ENCODE assay signal across 8 mouse cellular contexts in genomic region chr2:120403653-120403985, GRCm38 (mm10). TPM values are rescaled to one million over a fixed set of nuclear protein-coding genes. Genes with fewer than 3 reads are reported as not detected.
DNase-seq lines count a peak whose midpoint lies in the region; ATAC-seq and TF ChIP-seq lines count a peak whose summit lies in the region.

Gene Ganc, plus strand, starts transcription at chr2:120403896.

- H3K4me2 ChIP-seq in embryonic facial prominence, embryonic 14.5 days (ENCODE audit: low read depth, low read length): peak within 1 kb of the TSS; percentile 82
- H3K4me2 ChIP-seq in heart, embryonic 16.5 days (ENCODE audit: low read depth, low read length): peak within 1 kb of the TSS; percentile 81
- peak within 1 kb of the TSS; percentile 69 for H3K4me2 ChIP-seq in limb, embryonic 12.5 days

- DNase-seq in cerebellum, adult 2 months: no peak
- DNase-seq in cerebellum, adult 9-11 months: no peak
- peak; percentile 79 for DNase-seq in embryonic facial prominence, embryonic 14.5 days (ENCODE audit: low spot score)
- DNase-seq in ovary, adult 18-20 months (ENCODE audit: low spot score): no peak

- peak within 1 kb of the TSS; percentile 98 for H3K4me3 ChIP-seq in cerebellum, adult 2 months (replicated peaks; ENCODE audit: insufficient read depth, low read depth, low read length)
- H3K4me3 ChIP-seq in C2C12 (ENCODE audit: insufficient read depth, poor library complexity, severe bottlenecking): peak within 1 kb of the TSS; percentile 97
- peak within 1 kb of the TSS; percentile 85 for H3K4me3 ChIP-seq in embryonic facial prominence, embryonic 14.5 days (ENCODE audit: low read depth, low read length)
- H3K4me3 ChIP-seq in heart, embryonic 16.5 days (ENCODE audit: low read length): peak within 1 kb of the TSS; percentile 75
- H3K4me3 ChIP-seq in limb, embryonic 12.5 days (replicated peaks): peak within 1 kb of the TSS; percentile 74

- peak within 1 kb of the TSS; percentile 89 for H3K27ac ChIP-seq in cerebellum, adult 2 months (ENCODE audit: insufficient read depth, low read length)
- H3K27ac ChIP-seq in embryonic facial prominence, embryonic 14.5 days (replicated peaks; ENCODE audit: low read depth, low read length): peak within 1 kb of the TSS; percentile 93
- H3K27ac ChIP-seq in heart, embryonic 16.5 days (ENCODE audit: low read length): peak within 1 kb of the TSS; percentile 100
- H3K27ac ChIP-seq in limb, embryonic 12.5 days: peak within 1 kb of the TSS; percentile 92

- peak within 1 kb of the TSS; percentile 79 for H3K9ac ChIP-seq in embryonic facial prominence, embryonic 14.5 days (ENCODE audit: low read depth, low read length)
- peak within 1 kb of the TSS; percentile 87 for H3K9ac ChIP-seq in heart, embryonic 16.5 days (ENCODE audit: low read length)
- peak within 1 kb of the TSS; percentile 74 for H3K9ac ChIP-seq in limb, embryonic 12.5 days (replicated peaks)

- H3K79me3 ChIP-seq in C2C12 (ENCODE audit: low read depth): peaks cover 43% of the 10 kb centered on the region

- H3K4me1 ChIP-seq in cerebellum, adult 2 months (ENCODE audit: control insufficient read depth, insufficient read depth, low read length): no peaks in the 10 kb centered on the region
- H3K4me1 ChIP-seq in embryonic facial prominence, embryonic 14.5 days (ENCODE audit: control insufficient read depth, insufficient read depth, low read length): peaks cover 12% of the 10 kb centered on the region; the same call in 1 of the 2 replicates
- H3K4me1 ChIP-seq in heart, embryonic 16.5 days (ENCODE audit: control insufficient read depth, insufficient read depth, low read length): peaks cover 15% of the 10 kb centered on the region
- H3K4me1 ChIP-seq in limb, embryonic 12.5 days (replicated peaks): peaks cover 18% of the 10 kb centered on the region

- H3K27me3 ChIP-seq in cerebellum, adult 2 months (ENCODE audit: control insufficient read depth, insufficient read depth, low read length): no peaks in the 10 kb centered on the region
- H3K27me3 ChIP-seq in C2C12 (ENCODE audit: control insufficient read depth, insufficient read depth, insufficient read length): no peaks in the 10 kb centered on the region
- H3K27me3 ChIP-seq in embryonic facial prominence, embryonic 14.5 days (replicated peaks; ENCODE audit: control insufficient read depth, insufficient read depth, low read length): no peaks in the 10 kb centered on the region
- H3K27me3 ChIP-seq in heart, embryonic 16.5 days (ENCODE audit: control insufficient read depth, insufficient read depth, low read length): no peaks in the 10 kb centered on the region
- no peaks in the 10 kb centered on the region for H3K27me3 ChIP-seq in limb, embryonic 12.5 days

- under 1% methylated on average over 17 of the region's 17 CpGs for WGBS in cerebellum, adult 2 months
- WGBS in embryonic facial prominence, embryonic 14.5 days: under 1% methylated on average over 17 of the region's 17 CpGs
- under 1% methylated on average over 17 of the region's 17 CpGs for WGBS in heart, embryonic 16.5 days
- WGBS in limb, embryonic 12.5 days: under 1% methylated on average over 17 of the region's 17 CpGs

- TF ChIP-seq POLR2A in cerebellum, adult 2 months (IDR thresholded peaks at IDR 0.05; ENCODE audit: borderline replicate concordance, insufficient read depth, low read length): no peak

- peak; percentile 87 for ATAC-seq in embryonic facial prominence, embryonic 14.5 days (ENCODE audit: low read depth)
- ATAC-seq in heart, embryonic 16.5 days (replicated peaks; ENCODE audit: extremely low read depth, insufficient read depth, low FRiP score): peak; percentile 59
- peak; percentile 81 for ATAC-seq in limb, embryonic 12.5 days (ENCODE audit: insufficient number of reproducible peaks, insufficient read depth, low FRiP score, low TSS enrichment, low read depth)
- ATAC-seq in neutrophil, adult 5-6 weeks (ENCODE audit: extremely low read depth, insufficient number of reproducible peaks, low FRiP score, poor library complexity, severe bottlenecking): no peak

- H3K36me3 ChIP-seq in C2C12 (ENCODE audit: control insufficient read depth, insufficient read depth): peaks cover 10% of the 10 kb centered on the region
- no peaks in the 10 kb centered on the region for H3K36me3 ChIP-seq in embryonic facial prominence, embryonic 14.5 days (ENCODE audit: control insufficient read depth, insufficient read depth, low read length)
- no peaks in the 10 kb centered on the region; the same call in 1 of the 2 replicates for H3K36me3 ChIP-seq in heart, embryonic 16.5 days (ENCODE audit: control insufficient read depth, insufficient read depth)
- H3K36me3 ChIP-seq in limb, embryonic 12.5 days: peaks cover 3% of the 10 kb centered on the region; the same call in 1 of the 2 replicates

- TF ChIP-seq CTCF in cerebellum, adult 2 months (IDR thresholded peaks at IDR 0.05; ENCODE audit: borderline replicate concordance, insufficient read depth, low read depth, low read length): no peak
- TF ChIP-seq CTCF in C2C12 (IDR thresholded peaks at IDR 0.05; ENCODE audit: control insufficient read depth, insufficient read depth, insufficient read length): no peak

- H3ac ChIP-seq in C2C12 (ENCODE audit: control insufficient read depth, insufficient read length, low read depth): peak within 1 kb of the TSS; percentile 87

- peaks cover 53% of the 10 kb centered on the region for H3K79me2 ChIP-seq in C2C12 (ENCODE audit: control insufficient read depth, insufficient read depth)

- 0 out of 2 replicates have a peak, but pooled peaks cover 10% of the 10 kb centered on the region for H3K9me3 ChIP-seq in embryonic facial prominence, embryonic 14.5 days (ENCODE audit: control insufficient read depth, low read length)
- no peaks in the 10 kb centered on the region for H3K9me3 ChIP-seq in heart, embryonic 16.5 days (replicated peaks; ENCODE audit: control insufficient read depth, low read length)
- H3K9me3 ChIP-seq in limb, embryonic 12.5 days: peaks cover 4% of the 10 kb centered on the region; the same call in 1 of the 2 replicates

TF ChIP-seq in C2C12, 6 proteins besides CTCF, POLR2A, EP300 and RAD21:
- TF ChIP-seq USF1 (IDR thresholded peaks at IDR 0.05; ENCODE audit: low read depth): no peak
- no peak for TF ChIP-seq FOSL1 (IDR thresholded peaks at IDR 0.05; ENCODE audit: insufficient read depth, low read length, poor library complexity, severe bottlenecking)
- TF ChIP-seq MYOD1 (IDR thresholded peaks at IDR 0.05; ENCODE audit: control insufficient read depth, insufficient read length, low read depth): no peak
- no peak for TF ChIP-seq MYOG (IDR thresholded peaks at IDR 0.05; ENCODE audit: control insufficient read depth, extremely low read depth, insufficient read length)
- no peak for TF ChIP-seq MAX (IDR thresholded peaks at IDR 0.05)
- no peak for TF ChIP-seq CEBPB (IDR thresholded peaks at IDR 0.05; ENCODE audit: low read depth)
TF ChIP-seq in C2C12: peak in this region for 0.

RNA-seq across cellular contexts. Expression of gene Ganc, which starts in this region (rescaled TPM):
- 12.8 and 13.6 TPM in 2 replicates for polyA plus RNA-seq in cerebellum, adult 2 months (2012; rRNA removed)
- 2.3 TPM for polyA plus RNA-seq in C2C12 (2012; fragmentation: generic; extraction: Trizol)
- polyA plus RNA-seq in embryonic facial prominence, embryonic 14.5 days (2014; fragmentation: Nextera tagmentation; extraction: Ambion mirVana): 8.7 and 9.4 TPM in 2 replicates
- polyA plus RNA-seq in heart, embryonic 16.5 days (2015; fragmentation: Nextera tagmentation; extraction: Ambion mirVana): 11.2 and 11.5 TPM in 2 replicates
- polyA plus RNA-seq in limb, embryonic 12.5 days (2016; fragmentation: Nextera tagmentation; extraction: Ambion mirVana): 7.2 and 8.4 TPM in 2 replicates
- 44.0 and 64.7 TPM in 2 replicates for total RNA-seq in neutrophil, adult 5-6 weeks (2017)
